Mouse (Mus musculus) brain, embryonic 14.5 days (tissue): ENCODE results near the gene Clmn.

Experiments used
- CTCF ChIP-seq: fragments of 200-500 bp; IDR thresholded peaks from 2 replicates; pipeline ENCODE4 v1.5.1; 2012; ENCODE audit warnings: inconsistent platforms, mild to moderate bottlenecking, moderate library complexity, borderline replicate concordance; ENCODE audit not compliant: insufficient read depth, insufficient read length; ENCODE audit errors: extremely low read depth
- POLR2A ChIP-seq: fragments of 200-500 bp; IDR thresholded peaks from 2 replicates; pipeline ENCODE4 v1.6.1; 2012; ENCODE audit warnings: mild to moderate bottlenecking, inconsistent platforms, borderline replicate concordance; ENCODE audit not compliant: poor library complexity, insufficient read depth, insufficient read length, severe bottlenecking; ENCODE audit errors: extremely low read depth

- TF ChIP-seq POLR2A (no peak), CTCF (no peak)
These were observed 39.3 kb upstream of the Clmn start for GRCm38 (mm10) chr12:104904138-104904537.
